Mouse (Mus musculus) midbrain, embryonic 12.5 days (tissue): Measurements from ENCODE around the gene Nadsyn1. TPM values are rescaled to one million over a fixed set of nuclear protein-coding genes. Genes with fewer than 3 reads are reported as not detected.

Experiments used
- ATAC-seq: fragments of 200-750 bp; cut with Nextera tagmentation; 2 replicates; pipeline ENCODE4 v1.8.0; 2017; ENCODE audit warnings: low read depth, moderate TSS enrichment, moderate library complexity; ENCODE audit not compliant: low FRiP score
- H3K27ac ChIP-seq: fragments of 300-500 bp; sonication (generic); replicated peaks from 2 replicates; pipeline ENCODE4 v1.5.1; 2016; ENCODE audit warnings: mild to moderate bottlenecking
- H3K27me3 ChIP-seq: fragments of 300-500 bp; sonication (generic); 2 replicates; pipeline ENCODE4 v1.6.1; 2016; ENCODE audit warnings: mild to moderate bottlenecking
- H3K36me3 ChIP-seq: fragments of 300-500 bp; sonication (generic); 2 replicates; pipeline ENCODE4 v1.6.1; 2016
- H3K4me1 ChIP-seq: fragments of 300-500 bp; sonication (generic); 2 replicates; pipeline ENCODE4 v1.6.1; 2016
- H3K4me2 ChIP-seq: fragments of 300-500 bp; sonication (generic); replicated peaks from 2 replicates; pipeline ENCODE4 v1.6.1; 2016; ENCODE audit warnings: mild to moderate bottlenecking, moderate library complexity
- H3K4me3 ChIP-seq: fragments of 300-500 bp; sonication (generic); 2 replicates; pipeline ENCODE4 v1.5.1; 2016; ENCODE audit warnings: mild to moderate bottlenecking
- H3K9ac ChIP-seq: fragments of 300-500 bp; sonication (generic); replicated peaks from 2 replicates; pipeline ENCODE4 v1.6.1; 2016; ENCODE audit warnings: mild to moderate bottlenecking, moderate library complexity
- H3K9me3 ChIP-seq: fragments of 300-500 bp; sonication (generic); 2 replicates; pipeline ENCODE4 v1.6.1; 2016; ENCODE audit warnings: mild to moderate bottlenecking
- WGBS: fragments of 180-500 bp; shearing (Covaris S2); methylation state at CpG from one replicate; pipeline ENCODE4 v1.1.7; 2016; 5-methylcytosine and 5-hydroxymethylcytosine counted together
- polyA plus RNA-seq: library from polyadenylated mRNA; unstranded; fragments of >200 nt; fragmentation: Nextera tagmentation; extraction: Ambion mirVana; gene quantifications from 2 replicates; pipeline ENCODE4 v1.2.1, GENCODE M21; 2016

Gene Nadsyn1
- polyA plus RNA-seq = 8.0 and 10.2 TPM in 2 replicates

DNA sequence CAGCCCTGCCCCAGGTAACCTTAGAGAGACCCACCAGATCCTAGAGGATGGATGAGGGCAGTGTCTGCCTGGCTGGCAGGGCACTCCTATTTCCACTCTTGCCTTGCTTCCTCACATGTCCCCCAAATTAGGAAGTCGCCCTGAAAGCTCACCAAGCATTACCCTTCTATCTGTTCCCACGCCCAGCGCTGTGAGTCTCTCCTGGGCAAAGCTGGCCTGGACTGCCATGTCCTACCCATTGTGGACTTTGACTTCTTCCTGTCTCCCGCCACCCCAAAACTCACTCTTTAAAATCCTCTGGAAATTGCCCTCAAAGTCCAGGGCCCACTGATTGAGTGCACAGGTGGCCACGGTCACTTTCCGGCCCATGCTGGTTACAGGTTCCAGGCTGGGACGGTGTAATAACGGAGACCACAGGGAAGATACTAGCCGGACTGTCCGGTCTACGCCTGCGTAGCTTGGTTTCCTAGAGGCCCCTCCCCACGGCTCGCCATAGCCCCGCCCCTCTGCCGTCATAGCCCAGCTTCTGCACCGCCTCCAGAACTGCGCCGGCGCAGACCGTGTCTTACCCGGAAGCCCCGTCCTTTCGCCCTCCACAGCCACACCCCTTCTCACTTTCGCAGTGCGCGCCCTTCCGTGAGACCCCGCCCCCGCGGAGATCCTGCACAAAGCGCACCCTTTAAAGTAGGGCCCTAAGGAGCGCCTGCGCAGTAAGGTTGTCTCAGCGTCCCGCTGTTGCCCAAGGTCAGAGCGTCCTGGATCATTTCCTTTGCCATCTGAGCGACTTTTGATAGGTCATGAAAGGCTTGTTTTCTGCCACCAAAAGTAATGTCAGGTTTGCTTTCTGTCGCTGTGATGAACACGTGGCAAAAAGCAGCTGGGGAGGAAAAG is at the start of gene Nadsyn1, which contains the start of gene Dhcr7:
Nadsyn1 (minus strand) TSS at position 475 of the 891 bp plus-strand sequence.
Dhcr7 (plus strand) TSS at position 771 of the 891 bp plus-strand sequence.
- Histone ChIP-seq H3K4me2 (peak within 1 kb of the TSS; percentile 77), H3K9me3 (no peaks in the 10 kb centered on the region), H3K36me3 (peaks cover 9% of the 10 kb centered on the region), H3K27ac (peak within 1 kb of the TSS; percentile 72), H3K9ac (peak within 1 kb of the TSS; percentile 77), H3K27me3 (no peaks in the 10 kb centered on the region), H3K4me3 (peak within 1 kb of the TSS; percentile 64), H3K4me1 (peaks cover 15% of the 10 kb centered on the region)
- WGBS = under 1% methylated on average over 40 of the region's 40 CpGs
- ATAC-seq = peak; percentile 97

DNA sequence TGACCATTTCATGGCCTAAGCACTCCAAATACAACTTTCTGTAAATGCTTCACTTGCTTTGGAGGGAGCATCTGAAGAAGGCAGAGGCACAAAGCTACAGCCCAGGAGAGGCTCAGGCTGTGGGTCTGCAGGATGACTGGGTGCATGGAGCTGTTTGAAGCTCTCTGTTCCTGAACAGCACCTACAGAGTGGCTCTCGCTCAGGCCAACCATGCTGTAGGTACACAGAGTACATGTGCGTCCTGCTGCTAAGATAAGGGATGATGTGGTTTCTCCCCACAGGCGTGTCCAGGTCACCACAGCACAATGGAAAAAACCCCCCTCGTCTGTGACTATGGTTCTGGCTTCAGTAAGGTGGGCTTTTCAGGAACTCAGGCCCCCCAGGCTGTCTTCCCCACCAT is 46.2 kb upstream of the Nadsyn1 start:
- ATAC-seq = no peak
- Histone ChIP-seq H3K4me1 (no peaks in the 10 kb centered on the region), H3K27me3 (no peaks in the 10 kb centered on the region), H3K27ac (no peak overlapping the region), H3K36me3 (no peaks in the 10 kb centered on the region), H3K4me2 (no peak overlapping the region), H3K4me3 (no peak overlapping the region), H3K9me3 (peaks cover 6% of the 10 kb centered on the region; the same call in 1 of the 2 replicates), H3K9ac (no peak overlapping the region)
- 86% methylated on average over 4 of the region's 4 CpGs for WGBS

DNA sequence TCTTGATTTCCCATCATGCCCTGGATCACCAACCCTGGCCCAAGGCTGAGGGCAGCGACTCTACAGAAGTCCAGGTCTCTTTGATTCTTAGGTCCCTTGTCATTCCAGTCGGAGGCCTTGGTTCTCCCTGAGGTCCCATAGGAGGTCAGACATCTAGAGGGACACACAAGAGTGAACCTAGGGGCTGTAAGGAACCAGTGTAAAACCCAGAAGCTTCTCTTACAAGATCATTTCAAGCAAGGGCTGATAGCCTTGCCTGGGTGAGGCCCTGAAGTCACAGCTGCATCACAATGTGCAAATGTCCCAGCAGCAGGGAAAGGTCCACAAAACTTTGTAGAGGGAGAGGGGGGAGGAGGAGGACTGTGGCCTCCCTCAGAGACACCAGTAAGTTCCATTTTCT is 43.9 kb upstream of the Nadsyn1 start, which contains the start of gene Gm498:
Gm498 (plus strand) TSS at position 301 of the 400 bp plus-strand sequence.
- WGBS = 79% methylated on average over 2 of the region's 2 CpGs
- ATAC-seq = no peak

DNA sequence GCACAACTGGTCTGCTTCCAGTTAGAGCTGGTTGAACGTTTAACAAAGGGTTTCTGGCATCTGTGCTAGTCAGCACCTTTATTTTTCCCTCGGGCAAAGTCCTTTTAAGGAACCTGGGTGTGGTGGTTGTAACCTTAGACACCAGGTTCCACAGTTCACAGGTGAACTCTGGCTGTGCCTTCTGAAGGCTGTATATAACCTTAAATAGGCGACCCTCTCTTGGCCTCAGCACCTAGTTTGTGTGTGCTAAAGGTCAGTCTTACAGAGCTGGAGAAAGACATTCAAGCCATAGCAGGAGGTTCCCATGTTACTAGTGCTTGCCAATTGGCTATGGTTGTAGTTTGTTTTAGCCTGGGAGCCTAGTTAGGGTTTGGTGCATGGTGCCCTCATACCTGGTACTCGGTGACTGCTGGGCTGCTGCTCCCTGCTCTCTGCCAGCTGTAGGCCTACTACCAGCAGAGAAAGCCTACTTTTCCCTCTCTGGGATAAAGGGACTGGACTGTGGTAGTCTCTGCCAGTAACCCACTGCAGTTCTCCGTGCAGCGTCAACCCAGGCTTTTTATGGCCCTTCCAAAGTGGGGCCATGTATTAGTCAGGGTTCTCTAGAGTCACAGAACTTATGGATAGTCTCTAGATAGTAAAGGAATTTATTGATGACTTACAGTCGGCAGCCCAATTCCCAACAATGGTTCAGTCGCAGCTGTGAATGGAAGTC is 26.3 kb upstream of the Nadsyn1 start:
- no peaks in the 10 kb centered on the region for H3K4me1 ChIP-seq
- no peak overlapping the region for H3K4me2 ChIP-seq
- 92% methylated on average over 7 of the region's 8 CpGs for WGBS
- ATAC-seq = no peak
- no peaks in the 10 kb centered on the region for H3K9me3 ChIP-seq
- H3K27ac ChIP-seq = no peak overlapping the region
- no peak overlapping the region for H3K4me3 ChIP-seq
- H3K9ac ChIP-seq = no peak overlapping the region
- peaks cover 52% of the 10 kb centered on the region for H3K36me3 ChIP-seq
- H3K27me3 ChIP-seq = no peaks in the 10 kb centered on the region

More for the DNA sequence above, 43.9 kb upstream of the Nadsyn1 start, which contains the start of gene Gm498:
- Histone ChIP-seq H3K27ac (no peak within 1 kb of the TSS), H3K4me3 (no peak within 1 kb of the TSS), H3K4me2 (no peak within 1 kb of the TSS), H3K9ac (no peak within 1 kb of the TSS), H3K27me3 (no peaks in the 10 kb centered on the region), H3K4me1 (no peaks in the 10 kb centered on the region), H3K36me3 (no peaks in the 10 kb centered on the region), H3K9me3 (0 out of 2 replicates have a peak, but pooled peaks cover under 1% of the 10 kb centered on the region)

DNA sequence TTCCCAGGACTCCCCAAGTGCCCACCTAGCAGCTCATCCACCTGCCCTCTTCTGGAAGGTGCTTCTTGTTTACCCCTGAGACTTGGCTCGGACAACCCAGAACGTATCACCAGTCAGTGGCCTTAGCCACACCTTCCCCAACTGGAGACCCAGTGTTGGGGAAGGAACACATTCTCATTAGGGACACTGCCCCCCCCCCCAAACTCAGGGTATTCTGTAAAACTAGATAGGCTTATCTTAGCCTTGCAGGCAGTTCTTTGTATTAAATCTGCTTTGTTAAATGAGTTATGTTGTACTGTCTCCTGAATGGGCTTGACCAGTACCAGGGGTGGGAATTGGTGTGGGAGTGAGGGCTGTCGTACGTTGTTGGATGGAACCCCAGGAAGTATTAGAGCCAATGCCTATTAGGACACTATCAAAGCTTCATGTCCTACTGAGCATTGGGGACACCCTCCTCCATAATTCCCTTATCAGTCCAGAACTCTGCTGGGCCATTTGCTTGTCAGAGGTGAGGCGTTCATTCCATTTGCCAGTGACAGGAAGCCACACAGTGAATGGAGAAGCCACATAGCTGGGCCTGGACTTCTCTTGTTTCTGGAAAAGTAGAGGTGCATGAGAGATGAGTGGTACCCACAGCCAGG is 25.6 kb upstream of the Nadsyn1 start:
- H3K4me3 ChIP-seq = no peak overlapping the region
- 92% methylated on average over 5 of the region's 5 CpGs for WGBS

DNA sequence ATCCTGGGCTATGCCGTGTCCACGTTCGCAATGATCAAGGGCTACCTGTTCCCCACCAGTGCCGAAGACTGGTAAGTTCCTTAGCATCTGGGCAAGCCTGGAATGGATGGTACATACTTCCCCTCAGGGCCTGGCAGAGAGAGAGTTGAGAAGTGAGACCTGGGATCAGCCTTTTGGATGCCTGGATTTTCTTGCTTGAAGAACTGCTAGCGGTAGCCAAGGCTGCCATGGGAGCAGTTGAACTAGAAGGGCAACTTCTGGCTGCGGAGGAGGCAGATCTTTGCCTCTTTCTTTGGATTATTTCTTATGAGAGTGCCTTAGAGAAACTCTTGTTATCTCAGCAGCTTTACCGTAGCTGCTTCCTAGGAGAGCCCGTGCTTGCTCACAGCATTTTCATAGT is 18.7 kb upstream of the Nadsyn1 start:
- Histone ChIP-seq H3K27ac (no peak overlapping the region), H3K9ac (no peak overlapping the region), H3K27me3 (no peaks in the 10 kb centered on the region), H3K36me3 (peaks cover 96% of the 10 kb centered on the region), H3K4me3 (no peak overlapping the region), H3K4me1 (no peaks in the 10 kb centered on the region), H3K9me3 (no peaks in the 10 kb centered on the region), H3K4me2 (no peak overlapping the region)
- ATAC-seq = no peak
- 94% methylated on average over 8 of the region's 8 CpGs for WGBS

More for the DNA sequence above, 25.6 kb upstream of the Nadsyn1 start:
- peaks cover 59% of the 10 kb centered on the region for H3K36me3 ChIP-seq
- H3K4me1 ChIP-seq = no peaks in the 10 kb centered on the region
- H3K27me3 ChIP-seq = no peaks in the 10 kb centered on the region
- ATAC-seq = no peak
- H3K27ac ChIP-seq = no peak overlapping the region
- H3K4me2 ChIP-seq = no peak overlapping the region
- no peaks in the 10 kb centered on the region for H3K9me3 ChIP-seq
- H3K9ac ChIP-seq = no peak overlapping the region

DNA sequence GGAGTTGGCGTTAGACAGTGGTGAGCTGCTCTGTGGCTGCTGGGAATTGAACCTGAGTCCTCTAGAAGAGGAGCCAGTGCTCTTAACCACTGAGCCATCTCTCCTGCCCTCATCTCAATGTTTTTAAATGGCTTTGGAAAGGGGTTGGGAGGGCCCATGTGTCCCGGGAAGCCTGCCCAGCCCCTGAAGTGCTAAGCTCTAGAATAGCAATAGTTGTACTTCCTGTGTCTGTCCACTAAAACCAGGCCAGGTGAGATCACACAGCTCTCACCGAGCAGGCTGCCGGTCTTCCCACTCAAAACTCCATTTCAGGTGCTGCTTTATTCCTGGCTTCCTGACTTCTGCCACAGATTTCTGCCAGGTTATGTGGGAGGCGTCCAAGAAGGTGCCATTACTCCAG is 17.5 kb upstream of the Nadsyn1 start:
- ATAC-seq = no peak
- H3K36me3 ChIP-seq = peaks cover 88% of the 10 kb centered on the region
- 94% methylated on average over 5 of the region's 5 CpGs for WGBS

DNA sequence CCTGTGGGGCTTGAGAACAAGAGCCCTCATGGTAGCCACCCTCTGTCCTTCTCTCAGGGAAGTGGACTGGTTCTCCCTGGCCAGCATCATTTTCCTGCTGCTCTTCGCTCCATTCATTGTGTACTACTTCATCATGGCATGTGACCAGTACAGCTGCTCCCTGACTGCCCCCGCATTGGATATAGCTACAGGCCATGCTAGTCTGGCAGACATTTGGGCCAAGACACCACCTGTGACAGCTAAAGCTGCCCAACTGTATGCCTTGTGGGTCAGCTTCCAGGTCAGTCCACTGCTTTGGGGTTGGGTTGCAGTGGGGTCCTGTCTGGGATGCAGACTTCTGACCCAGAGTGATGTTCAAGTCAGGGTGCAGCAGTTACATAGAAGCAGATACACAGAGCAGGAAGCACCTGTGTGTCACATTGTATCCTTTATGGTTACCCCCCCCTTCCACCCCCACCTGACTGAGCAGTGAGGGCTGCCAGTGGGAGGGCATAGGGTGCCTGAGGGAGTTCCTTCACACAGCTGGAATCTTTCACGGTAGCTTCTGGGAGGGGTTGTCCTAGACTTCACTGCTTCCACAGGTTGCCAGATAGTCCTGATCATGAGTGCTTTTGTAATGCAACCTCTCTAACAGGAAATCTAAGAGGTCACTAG is 15.2 kb upstream of the Nadsyn1 start:
- no peak overlapping the region for H3K4me3 ChIP-seq
- ATAC-seq = no peak
- H3K4me1 ChIP-seq = peaks cover 12% of the 10 kb centered on the region
- H3K36me3 ChIP-seq = peaks cover 66% of the 10 kb centered on the region
- H3K27me3 ChIP-seq = no peaks in the 10 kb centered on the region
- H3K27ac ChIP-seq = no peak overlapping the region
- no peaks in the 10 kb centered on the region for H3K9me3 ChIP-seq
- no peak overlapping the region for H3K9ac ChIP-seq
- 100% methylated on average over 3 of the region's 3 CpGs for WGBS
- H3K4me2 ChIP-seq = no peak overlapping the region

More for the DNA sequence above, 17.5 kb upstream of the Nadsyn1 start:
- Histone ChIP-seq H3K9me3 (no peaks in the 10 kb centered on the region), H3K4me2 (no peak overlapping the region), H3K27me3 (no peaks in the 10 kb centered on the region), H3K4me3 (no peak overlapping the region), H3K9ac (no peak overlapping the region), H3K4me1 (peaks cover 4% of the 10 kb centered on the region; the same call in 1 of the 2 replicates), H3K27ac (no peak overlapping the region)

DNA sequence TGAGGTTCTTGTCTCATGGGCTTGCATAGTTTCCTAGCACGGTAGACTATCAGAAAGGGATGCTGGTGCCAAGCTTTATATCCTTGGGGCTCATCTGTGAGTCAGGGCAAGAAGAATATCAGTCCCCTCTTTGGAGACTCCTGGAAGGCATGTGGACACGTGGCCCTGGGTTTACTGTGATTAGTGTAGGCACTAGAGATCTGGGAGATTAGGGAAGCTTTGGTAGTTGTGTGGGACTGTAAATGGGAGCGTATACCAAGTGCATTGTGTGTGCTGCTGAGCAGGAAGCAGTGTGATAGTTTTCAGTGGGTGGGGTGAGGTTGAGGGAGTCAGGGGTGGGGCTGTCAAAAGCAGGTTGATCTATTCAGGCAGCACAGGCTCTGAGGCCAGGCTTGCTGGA is 12.3 kb upstream of the Nadsyn1 start:
- Histone ChIP-seq H3K4me2 (no peak overlapping the region), H3K4me3 (no peak overlapping the region), H3K9ac (no peak overlapping the region), H3K9me3 (no peaks in the 10 kb centered on the region), H3K4me1 (peaks cover 36% of the 10 kb centered on the region), H3K36me3 (peaks cover 41% of the 10 kb centered on the region), H3K27me3 (no peaks in the 10 kb centered on the region), H3K27ac (no peak overlapping the region)
- WGBS = 80% methylated on average over 3 of the region's 3 CpGs
- no peak for ATAC-seq

DNA sequence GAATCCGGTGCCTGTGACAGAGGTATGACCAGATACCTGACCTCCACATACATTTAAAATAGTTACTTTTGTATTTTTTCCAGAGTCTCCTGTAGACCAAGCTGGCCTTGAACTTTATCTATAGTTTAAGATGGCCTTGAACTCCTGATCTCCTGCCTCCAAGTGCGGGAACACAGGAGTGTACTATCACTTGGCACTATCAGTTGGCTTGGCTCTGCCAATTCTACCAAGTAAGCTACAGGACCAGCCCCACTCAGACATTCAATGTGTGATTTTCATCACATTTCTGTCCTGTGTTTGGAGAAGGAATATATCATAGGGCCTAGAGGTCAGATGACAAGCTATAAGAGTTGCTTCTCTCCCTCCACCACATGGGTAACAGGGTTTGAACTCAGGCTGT is 11.7 kb upstream of the Nadsyn1 start:
- Histone ChIP-seq H3K4me3 (no peak overlapping the region), H3K4me2 (no peak overlapping the region), H3K9ac (no peak overlapping the region), H3K9me3 (no peaks in the 10 kb centered on the region), H3K36me3 (peaks cover 35% of the 10 kb centered on the region), H3K27me3 (no peaks in the 10 kb centered on the region), H3K4me1 (peaks cover 36% of the 10 kb centered on the region), H3K27ac (no peak overlapping the region)
- WGBS = 94% methylated on average over 2 of the region's 2 CpGs
- no peak for ATAC-seq

DNA sequence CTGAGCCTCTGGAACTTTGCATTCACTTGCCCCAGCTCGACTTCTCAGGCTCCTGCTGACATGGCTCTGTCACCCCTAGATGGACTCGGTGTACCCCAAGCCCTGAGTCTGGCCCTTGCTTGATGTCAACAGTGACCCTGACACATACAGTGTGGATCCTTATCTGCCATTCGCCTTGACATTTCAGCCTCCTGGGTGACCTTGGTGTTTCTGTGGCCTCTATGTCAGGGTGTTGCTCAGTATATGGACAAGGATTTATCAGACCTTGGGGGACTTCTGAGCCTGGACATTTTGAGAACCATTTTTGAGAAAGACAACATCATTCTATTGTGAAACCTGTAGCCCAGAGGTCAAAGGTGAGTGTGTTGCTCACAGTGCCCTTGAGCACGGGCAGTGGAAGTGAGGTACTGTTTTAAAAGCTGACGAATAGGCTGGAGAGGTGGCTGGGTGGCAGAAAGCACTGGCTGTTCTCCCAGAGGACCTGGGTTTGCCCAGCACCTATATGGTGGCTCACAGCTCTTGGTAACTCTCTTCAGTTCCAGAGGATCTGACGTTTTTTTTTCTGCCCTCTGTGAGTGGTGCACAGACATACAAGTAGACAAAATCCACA is 11.0 kb upstream of the Nadsyn1 start:
- peaks cover 36% of the 10 kb centered on the region for H3K4me1 ChIP-seq
- H3K4me2 ChIP-seq = no peak overlapping the region
- H3K27me3 ChIP-seq = no peaks in the 10 kb centered on the region
- H3K27ac ChIP-seq = no peak overlapping the region
- no peaks in the 10 kb centered on the region for H3K9me3 ChIP-seq
- no peak overlapping the region for H3K4me3 ChIP-seq
- WGBS = 83% methylated on average over 6 of the region's 6 CpGs
- peaks cover 31% of the 10 kb centered on the region for H3K36me3 ChIP-seq
- no peak for ATAC-seq
- no peak overlapping the region for H3K9ac ChIP-seq
